Mouse (Mus musculus) hindbrain, embryonic 12.5 days (tissue): ENCODE measurements around the gene Dot1l. TPM values are rescaled to one million over a fixed set of nuclear protein-coding genes. Genes with fewer than 3 reads are reported as not detected.
A peak's percentile ranks its signal among the peaks of the same experiment; 100 is the strongest.

Experiments used
- ATAC-seq: fragments of 200-750 bp; cut with Nextera tagmentation; 2 replicates; pipeline ENCODE4 v1.8.0; 2017; ENCODE audit warnings: moderate TSS enrichment; ENCODE audit not compliant: low FRiP score
- H3K27ac ChIP-seq: fragments of 300-500 bp; sonication (generic); 2 replicates; pipeline ENCODE4 v1.5.1; 2016; ENCODE audit warnings: mild to moderate bottlenecking
- H3K27me3 ChIP-seq: fragments of 300-500 bp; sonication (generic); 2 replicates; pipeline ENCODE4 v1.6.1; 2016; ENCODE audit warnings: mild to moderate bottlenecking
- H3K36me3 ChIP-seq: fragments of 300-500 bp; sonication (generic); 2 replicates; pipeline ENCODE4 v1.6.1; 2016; ENCODE audit warnings: mild to moderate bottlenecking
- H3K4me1 ChIP-seq: fragments of 300-500 bp; sonication (generic); 2 replicates; pipeline ENCODE4 v1.6.1; 2016
- H3K4me2 ChIP-seq: fragments of 300-500 bp; sonication (generic); replicated peaks from 2 replicates; pipeline ENCODE4 v1.6.1; 2016; ENCODE audit warnings: mild to moderate bottlenecking
- H3K4me3 ChIP-seq: fragments of 300-500 bp; sonication (generic); 2 replicates; pipeline ENCODE4 v1.5.1; 2016; ENCODE audit warnings: mild to moderate bottlenecking
- H3K9ac ChIP-seq: fragments of 300-500 bp; sonication (generic); 2 replicates; pipeline ENCODE4 v1.6.1; 2016; ENCODE audit warnings: mild to moderate bottlenecking, moderate library complexity
- H3K9me3 ChIP-seq: fragments of 300-500 bp; sonication (generic); replicated peaks from 2 replicates; pipeline ENCODE4 v1.6.1; 2016; ENCODE audit warnings: mild to moderate bottlenecking
- WGBS: fragments of 180-500 bp; shearing (Covaris S2); methylation state at CpG from one replicate; pipeline ENCODE4 v1.1.7; 2016; 5-methylcytosine and 5-hydroxymethylcytosine counted together
- polyA plus RNA-seq: library from polyadenylated mRNA; unstranded; fragments of >200 nt; fragmentation: Nextera tagmentation; extraction: Ambion mirVana; gene quantifications from 2 replicates; pipeline ENCODE4 v1.2.1, GENCODE M21; 2016

Gene Dot1l
- polyA plus RNA-seq, 1 experiment from 2014 or later = 27.4 TPM

DNA sequence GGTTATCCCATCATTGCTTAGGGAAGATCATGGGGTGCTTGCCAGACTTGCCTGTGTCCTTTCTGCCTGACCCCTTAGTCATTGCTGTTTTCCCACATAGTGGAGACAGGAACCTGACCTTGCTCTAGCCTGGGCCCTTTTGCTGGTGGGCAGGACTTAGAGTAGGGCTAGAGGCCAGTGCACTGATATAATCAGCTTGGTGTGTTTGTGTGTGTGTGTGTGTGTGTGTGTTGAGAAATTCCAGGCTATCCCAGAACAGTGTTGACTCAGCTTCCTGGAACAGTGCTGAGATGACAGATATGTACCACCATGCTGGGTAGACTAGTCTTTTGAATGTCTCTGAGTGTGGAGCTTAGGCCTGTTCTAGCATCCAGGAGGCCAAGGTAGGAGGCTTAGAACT is 24.6 kb downstream of the Dot1l start:
- Histone ChIP-seq H3K27me3 (no peaks in the 10 kb centered on the region), H3K4me1 (no peaks in the 10 kb centered on the region), H3K9ac (no peak overlapping the region), H3K36me3 (peaks cover 97% of the 10 kb centered on the region), H3K4me3 (no peak overlapping the region), H3K4me2 (no peak overlapping the region), H3K27ac (no peak overlapping the region), H3K9me3 (no peaks in the 10 kb centered on the region)
- no peak for ATAC-seq

DNA sequence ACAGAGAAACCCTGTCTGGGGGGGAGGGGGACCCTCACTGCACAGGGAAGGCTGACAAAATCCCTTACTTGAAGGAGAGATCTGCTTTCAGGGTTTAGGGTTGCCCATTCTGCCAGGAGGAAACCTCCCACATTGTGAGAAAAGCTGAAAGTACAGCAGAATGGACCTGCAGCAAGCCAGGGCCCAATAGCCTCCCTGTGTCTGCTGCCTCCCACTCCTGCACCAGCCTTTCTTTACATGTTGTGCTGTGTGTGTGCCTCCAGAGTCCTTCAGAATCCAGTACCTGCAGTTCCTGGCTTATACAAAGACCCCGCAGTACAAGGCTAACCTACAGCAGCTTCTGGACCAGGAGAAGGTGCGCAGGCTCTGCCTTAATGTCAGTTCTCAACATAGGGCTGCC is 29.3 kb downstream of the Dot1l start:
- H3K36me3 ChIP-seq = peaks cover 98% of the 10 kb centered on the region
- no peaks in the 10 kb centered on the region for H3K9me3 ChIP-seq
- no peak overlapping the region for H3K27ac ChIP-seq
- H3K4me2 ChIP-seq = no peak overlapping the region
- no peak overlapping the region for H3K4me3 ChIP-seq
- H3K4me1 ChIP-seq = no peaks in the 10 kb centered on the region
- H3K9ac ChIP-seq = no peak overlapping the region
- H3K27me3 ChIP-seq = no peaks in the 10 kb centered on the region
- WGBS = 97% methylated on average over 2 of the region's 2 CpGs
- ATAC-seq = no peak

DNA sequence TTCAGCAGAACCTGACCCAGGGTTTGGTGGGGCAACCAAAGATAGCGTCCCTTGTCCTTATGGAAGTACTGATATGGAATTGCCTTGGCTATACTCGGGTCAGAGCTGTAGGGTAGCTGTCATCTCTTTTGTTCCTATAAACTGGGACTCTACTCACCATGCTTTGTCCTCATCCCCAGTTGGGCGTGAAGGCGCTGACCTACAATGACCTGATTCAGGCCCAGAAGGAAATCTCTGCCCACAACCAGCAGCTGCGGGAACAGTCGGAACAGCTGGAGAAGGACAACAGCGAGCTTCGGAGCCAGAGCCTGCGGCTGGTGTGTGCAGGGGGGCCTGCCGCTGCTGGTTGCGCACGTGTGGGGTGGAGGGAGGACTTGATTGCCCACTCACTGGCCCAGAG is 29.9 kb downstream of the Dot1l start:
- Histone ChIP-seq H3K4me3 (no peak overlapping the region), H3K27me3 (no peaks in the 10 kb centered on the region), H3K9me3 (no peaks in the 10 kb centered on the region), H3K9ac (no peak overlapping the region), H3K27ac (no peak overlapping the region), H3K4me1 (no peaks in the 10 kb centered on the region), H3K4me2 (no peak overlapping the region), H3K36me3 (peaks cover 96% of the 10 kb centered on the region)
- no peak for ATAC-seq
- 59% methylated on average over 12 of the region's 12 CpGs for WGBS

DNA sequence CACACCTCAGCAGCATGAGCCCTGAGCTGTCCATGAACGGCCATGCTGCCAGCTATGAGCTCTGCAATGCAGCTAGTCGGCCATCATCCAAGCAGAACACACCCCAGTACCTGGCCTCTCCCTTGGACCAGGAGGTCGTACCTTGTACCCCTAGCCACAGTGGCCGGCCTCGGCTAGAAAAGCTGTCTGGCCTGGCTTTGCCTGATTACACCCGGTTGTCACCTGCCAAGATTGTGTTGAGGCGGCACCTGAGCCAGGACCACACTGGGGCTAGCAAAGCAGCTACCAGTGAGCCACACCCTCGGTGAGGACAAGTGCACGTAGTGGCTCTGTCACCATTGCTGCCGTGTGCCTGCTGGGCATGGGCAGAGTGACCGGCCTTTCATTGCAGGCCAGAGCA is 31.0 kb downstream of the Dot1l start:
- Histone ChIP-seq H3K27me3 (no peaks in the 10 kb centered on the region), H3K36me3 (peaks cover 95% of the 10 kb centered on the region), H3K4me3 (no peak overlapping the region), H3K4me2 (no peak overlapping the region), H3K27ac (no peak overlapping the region), H3K4me1 (no peaks in the 10 kb centered on the region), H3K9me3 (no peaks in the 10 kb centered on the region), H3K9ac (no peak overlapping the region)
- no peak for ATAC-seq
- WGBS = 97% methylated on average over 11 of the region's 11 CpGs

DNA sequence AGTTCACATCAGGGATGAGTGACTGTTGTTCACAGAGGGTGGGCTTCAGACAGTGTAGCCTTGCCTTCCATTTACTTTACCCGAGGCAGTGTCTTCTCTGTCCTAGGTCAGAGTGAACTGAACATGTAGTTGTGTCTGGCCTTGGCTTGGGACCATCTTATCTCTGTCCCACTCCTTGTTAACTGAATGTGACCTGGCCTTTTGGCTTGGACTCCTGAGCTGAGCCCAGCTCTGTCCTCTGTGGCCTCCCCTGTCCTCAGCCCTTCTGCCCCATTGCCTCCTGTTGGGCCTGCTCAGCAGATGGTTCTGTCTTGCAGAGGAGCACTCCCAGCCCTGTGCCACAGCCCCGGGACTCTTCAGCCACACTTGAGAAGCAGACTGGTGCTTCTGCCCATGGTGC is 32.5 kb downstream of the Dot1l start:
- no peak for ATAC-seq
- Histone ChIP-seq H3K36me3 (peaks cover 95% of the 10 kb centered on the region), H3K4me3 (no peak overlapping the region), H3K9ac (no peak overlapping the region), H3K4me2 (no peak overlapping the region), H3K27me3 (no peaks in the 10 kb centered on the region), H3K4me1 (no peaks in the 10 kb centered on the region), H3K9me3 (no peaks in the 10 kb centered on the region), H3K27ac (no peak overlapping the region)
- 87% methylated on average over 2 of the region's 2 CpGs for WGBS

DNA sequence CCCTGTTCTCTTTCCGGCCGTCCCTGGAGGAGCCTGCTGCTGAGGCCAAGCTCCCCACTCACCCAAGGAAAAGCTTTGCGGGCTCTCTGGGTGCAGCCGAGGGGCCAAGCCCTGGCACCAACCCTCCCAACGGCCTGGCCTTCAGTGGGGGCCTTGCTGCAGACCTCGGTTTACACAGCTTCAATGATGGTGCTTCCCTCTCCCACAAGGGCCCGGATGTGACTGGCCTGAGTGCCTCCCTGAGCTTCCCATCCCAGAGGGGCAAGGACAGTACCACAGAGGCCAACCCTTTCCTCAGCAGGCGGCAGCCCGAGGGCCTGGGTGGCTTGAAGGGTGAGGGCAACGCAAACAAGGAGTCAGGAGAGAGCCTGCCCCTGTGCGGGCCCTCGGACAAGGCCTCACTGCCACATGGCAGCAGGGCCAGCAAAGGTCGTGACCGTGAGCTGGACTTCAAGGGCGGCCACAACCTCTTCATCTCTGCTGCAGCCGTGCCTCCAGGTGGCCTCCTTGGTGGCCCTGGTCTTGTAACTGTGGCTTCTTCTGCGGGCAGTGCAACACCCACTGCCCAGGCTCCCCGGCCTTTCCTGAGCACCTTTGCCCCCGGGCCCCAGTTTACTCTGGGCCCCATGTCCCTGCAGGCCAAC is 35.9 kb downstream of the Dot1l start:
- no peak overlapping the region for H3K4me3 ChIP-seq

DNA sequence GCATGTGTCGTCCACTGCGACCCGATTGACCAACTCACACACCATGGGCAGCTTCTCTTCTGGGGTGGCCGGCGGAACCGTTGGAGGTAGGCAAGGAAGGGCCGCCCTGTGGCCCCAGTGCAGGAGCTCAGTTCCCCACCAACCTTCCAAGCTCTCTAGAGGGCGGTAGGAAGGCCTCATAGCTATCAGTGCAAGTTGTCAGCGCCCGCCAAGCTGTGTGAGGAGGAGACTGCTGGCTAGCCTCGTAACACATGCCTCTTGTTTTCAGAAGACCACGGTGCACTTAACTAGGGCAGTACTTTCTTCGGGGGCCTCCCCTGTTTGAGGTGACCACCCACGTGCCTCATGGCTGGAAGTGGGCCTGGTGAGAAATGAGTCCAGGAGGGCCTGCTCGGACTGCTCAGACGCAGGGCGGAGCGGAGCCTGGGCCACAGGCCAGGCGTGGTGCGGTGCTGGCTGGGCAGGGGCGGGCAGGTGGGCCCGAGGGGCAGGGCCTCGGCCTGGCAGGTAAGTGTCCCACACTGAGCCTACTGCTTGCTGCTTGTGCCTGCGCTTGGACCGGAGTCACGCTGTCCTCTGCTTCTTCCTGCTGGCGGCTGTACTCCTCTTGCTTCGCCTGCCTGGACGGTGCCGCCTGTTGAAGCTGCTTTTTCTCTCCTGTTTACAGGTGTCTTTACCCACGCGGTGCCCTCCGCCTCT is 36.6 kb downstream of the Dot1l start:
- Histone ChIP-seq H3K4me1 (peaks cover 8% of the 10 kb centered on the region), H3K4me2 (no peak overlapping the region), H3K4me3 (no peak overlapping the region), H3K9ac (no peak overlapping the region), H3K36me3 (peaks cover 93% of the 10 kb centered on the region), H3K9me3 (no peaks in the 10 kb centered on the region), H3K27me3 (no peaks in the 10 kb centered on the region), H3K27ac (no peak overlapping the region)
- ATAC-seq = no peak
- 87% methylated on average over 33 of the region's 33 CpGs for WGBS

More for the DNA sequence above, 35.9 kb downstream of the Dot1l start:
- Histone ChIP-seq H3K4me2 (no peak overlapping the region), H3K27ac (no peak overlapping the region), H3K9me3 (no peaks in the 10 kb centered on the region), H3K9ac (no peak overlapping the region), H3K4me1 (peaks cover 2% of the 10 kb centered on the region; the same call in 1 of the 2 replicates), H3K27me3 (no peaks in the 10 kb centered on the region), H3K36me3 (peaks cover 94% of the 10 kb centered on the region)
- 91% methylated on average over 19 of the region's 19 CpGs for WGBS
- ATAC-seq = no peak

DNA sequence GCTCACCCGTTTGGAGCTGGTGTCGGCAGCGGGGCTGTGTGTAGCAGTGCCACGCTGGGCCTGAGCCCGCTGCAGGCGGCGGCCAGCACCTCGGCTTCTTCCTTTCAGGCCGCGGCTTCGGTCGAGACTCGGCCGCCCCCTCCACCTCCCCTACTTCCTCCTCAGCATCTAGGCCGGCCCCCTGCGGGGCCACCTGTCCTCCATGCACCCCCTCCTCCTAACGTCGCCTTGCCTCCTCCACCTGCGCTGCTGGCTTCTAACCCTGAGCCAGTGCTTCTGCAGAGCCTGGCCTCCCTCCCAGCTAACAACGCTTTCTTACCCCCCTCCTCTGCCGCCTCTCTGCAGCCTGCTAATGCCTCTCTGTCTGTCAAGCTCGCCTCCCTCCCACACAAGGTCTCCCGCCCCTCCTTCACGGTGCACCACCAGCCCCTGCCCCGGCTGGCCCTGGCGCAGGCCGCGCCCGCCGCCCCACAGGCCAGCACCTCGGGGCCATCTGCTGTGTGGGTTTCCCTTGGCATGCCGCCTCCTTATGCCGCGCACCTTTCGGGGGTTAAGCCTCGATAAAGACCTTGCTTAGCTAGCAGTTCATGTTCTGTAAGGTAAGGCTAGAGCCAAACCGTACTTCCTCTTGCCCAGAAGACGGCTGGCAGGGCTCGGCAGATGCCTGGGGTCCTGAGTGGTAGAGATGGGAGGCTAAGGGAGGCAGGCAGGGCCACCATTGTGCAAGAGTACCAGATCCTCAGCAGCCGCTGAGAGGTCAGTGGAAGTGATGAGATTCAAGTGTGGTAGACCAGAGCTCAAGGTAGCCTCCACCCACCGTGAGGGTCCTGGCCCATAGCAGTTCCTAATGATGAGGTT is 37.4 kb downstream of the Dot1l start:
- 70% methylated on average over 41 of the region's 41 CpGs for WGBS
- H3K36me3 ChIP-seq = peaks cover 87% of the 10 kb centered on the region
- H3K27ac ChIP-seq = no peak overlapping the region
- no peak overlapping the region for H3K4me2 ChIP-seq
- no peaks in the 10 kb centered on the region for H3K9me3 ChIP-seq
- H3K27me3 ChIP-seq = no peaks in the 10 kb centered on the region
- no peak for ATAC-seq
- no peak overlapping the region for H3K9ac ChIP-seq
- no peak overlapping the region for H3K4me3 ChIP-seq
- H3K4me1 ChIP-seq = peaks cover 15% of the 10 kb centered on the region

DNA sequence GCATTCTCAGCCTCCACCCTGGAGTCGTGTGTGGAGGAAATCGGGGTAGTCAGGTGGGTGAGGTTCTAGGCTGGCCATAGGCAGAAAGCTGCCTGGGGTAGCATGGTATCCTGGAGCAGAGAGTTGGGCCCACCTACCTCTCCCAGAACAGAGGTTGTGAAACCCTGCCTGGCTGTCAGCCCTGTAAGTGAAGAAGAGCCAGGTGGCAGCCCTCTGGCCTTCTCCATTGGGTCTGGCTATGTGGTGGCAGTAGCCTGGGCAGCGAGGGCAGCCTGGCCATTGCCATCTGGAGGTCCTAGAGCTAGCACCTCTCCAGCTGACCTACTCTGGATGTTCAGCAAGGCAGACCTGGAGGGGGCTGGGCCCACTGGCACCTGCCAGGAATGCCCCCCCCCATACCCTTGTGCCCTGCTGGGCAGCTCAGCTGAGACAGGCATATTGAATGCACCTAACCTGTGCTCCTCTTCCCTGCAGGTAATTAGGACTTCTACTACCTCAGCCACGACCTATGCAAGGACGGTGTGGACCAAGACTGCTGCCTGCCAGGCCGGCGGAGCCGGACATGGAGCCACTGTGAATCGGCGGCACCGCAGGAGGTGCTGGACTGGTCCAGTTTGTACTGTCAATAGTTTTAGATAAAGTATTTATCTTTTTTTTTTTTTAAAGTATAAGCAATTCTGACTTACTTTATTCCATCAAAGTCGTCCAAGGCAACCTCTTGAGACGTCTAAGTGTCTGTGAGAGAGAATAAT is 38.2 kb downstream of the Dot1l start:
- no peak overlapping the region for H3K27ac ChIP-seq
- H3K9me3 ChIP-seq = no peaks in the 10 kb centered on the region
- H3K4me1 ChIP-seq = peaks cover 16% of the 10 kb centered on the region
- H3K4me2 ChIP-seq = no peak overlapping the region
- WGBS = 88% methylated on average over 13 of the region's 13 CpGs
- H3K27me3 ChIP-seq = no peaks in the 10 kb centered on the region
- no peak for ATAC-seq
- no peak overlapping the region for H3K9ac ChIP-seq
- H3K36me3 ChIP-seq = peaks cover 79% of the 10 kb centered on the region
- H3K4me3 ChIP-seq = no peak overlapping the region

DNA sequence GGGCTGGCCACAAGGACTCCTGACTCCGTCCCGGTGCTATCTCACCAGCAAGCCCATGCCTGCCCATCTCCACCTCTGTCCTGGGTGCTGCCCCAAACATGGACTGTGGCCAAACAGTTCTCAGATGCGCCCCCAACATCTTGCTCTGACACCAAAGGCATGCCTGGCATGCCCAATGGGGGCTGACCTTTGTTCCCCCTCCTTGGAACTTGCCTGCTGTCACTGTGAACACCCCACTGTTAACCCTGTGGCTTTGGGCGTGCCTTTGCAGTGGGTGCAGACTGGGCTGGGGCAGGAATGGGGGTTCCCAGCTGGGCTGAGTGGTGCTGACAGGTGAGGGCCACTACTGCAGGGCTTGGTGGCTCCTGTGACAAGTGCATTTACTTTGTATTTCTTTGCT is 38.8 kb downstream of the Dot1l start:
- H3K4me3 ChIP-seq = no peak overlapping the region
- no peaks in the 10 kb centered on the region for H3K9me3 ChIP-seq
- H3K27me3 ChIP-seq = no peaks in the 10 kb centered on the region
- H3K9ac ChIP-seq = no peak overlapping the region
- no peak for ATAC-seq
- H3K4me2 ChIP-seq = no peak overlapping the region
- no peak overlapping the region for H3K27ac ChIP-seq
- H3K4me1 ChIP-seq = peaks cover 16% of the 10 kb centered on the region
- 92% methylated on average over 4 of the region's 4 CpGs for WGBS
- peaks cover 73% of the 10 kb centered on the region for H3K36me3 ChIP-seq

DNA sequence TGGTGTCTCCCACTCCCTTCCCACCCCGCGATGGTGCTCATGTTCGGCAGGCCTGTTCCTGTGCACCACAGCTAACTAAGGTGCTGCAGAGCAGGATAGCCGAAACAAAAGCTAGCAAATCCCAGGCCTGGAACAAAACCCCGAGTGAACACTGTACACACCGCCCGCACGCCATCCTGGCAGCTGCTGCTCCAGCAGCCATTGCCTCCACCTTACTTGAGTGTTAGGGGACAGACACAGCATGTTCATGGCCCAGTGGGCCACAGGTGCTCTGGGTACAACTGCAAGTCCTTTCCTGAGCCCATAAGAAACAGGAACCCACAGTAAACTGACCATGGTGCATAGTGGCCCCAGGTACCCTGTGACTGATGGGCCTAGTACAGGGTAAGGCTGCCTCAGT is 39.7 kb downstream of the Dot1l start:
- no peak overlapping the region for H3K4me3 ChIP-seq
- WGBS = 93% methylated on average over 8 of the region's 8 CpGs
- H3K27me3 ChIP-seq = no peaks in the 10 kb centered on the region
- peaks cover 22% of the 10 kb centered on the region for H3K4me1 ChIP-seq
- no peak overlapping the region for H3K4me2 ChIP-seq
- no peak overlapping the region for H3K9ac ChIP-seq
- no peak overlapping the region for H3K27ac ChIP-seq
- H3K9me3 ChIP-seq = no peaks in the 10 kb centered on the region
- no peak for ATAC-seq
- peaks cover 64% of the 10 kb centered on the region for H3K36me3 ChIP-seq

DNA sequence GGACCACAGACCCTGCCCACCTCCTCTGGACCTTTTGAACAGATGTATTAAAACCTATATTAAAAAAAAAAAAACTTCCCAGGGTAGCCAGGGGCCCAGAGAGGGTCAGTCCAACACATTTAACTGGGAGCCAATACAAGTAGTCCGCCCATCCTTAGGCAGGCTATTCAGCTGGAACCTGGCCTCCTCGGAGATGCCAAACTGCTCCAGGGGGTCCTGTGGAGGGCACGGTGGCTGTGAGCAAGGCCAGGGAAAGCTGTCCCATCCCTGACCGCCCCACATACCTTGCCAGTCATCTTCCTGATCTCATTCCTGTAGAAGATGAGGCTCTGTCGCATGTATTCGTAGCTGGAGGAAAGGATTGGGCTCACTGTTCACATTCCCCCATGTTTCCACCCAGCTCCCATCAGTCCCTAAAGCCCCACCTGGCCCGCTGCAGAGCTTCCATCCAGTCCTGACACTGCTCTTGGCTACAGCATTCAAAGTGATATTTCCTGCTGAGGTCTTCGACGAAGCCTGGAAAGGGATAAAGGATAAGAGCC is 41.4 kb downstream of the Dot1l start:
- 90% methylated on average over 9 of the region's 9 CpGs for WGBS

More for the DNA sequence above, 41.4 kb downstream of the Dot1l start:
- no peak for ATAC-seq
- peak overlapping the region; percentile 95 for H3K4me2 ChIP-seq
- peaks cover 28% of the 10 kb centered on the region for H3K4me1 ChIP-seq
- no peak overlapping the region for H3K27ac ChIP-seq
- no peaks in the 10 kb centered on the region for H3K9me3 ChIP-seq
- H3K4me3 ChIP-seq = peak overlapping the region; percentile 89; the same call in 1 of the 2 replicates
- no peaks in the 10 kb centered on the region for H3K27me3 ChIP-seq
- H3K36me3 ChIP-seq = peaks cover 60% of the 10 kb centered on the region
- H3K9ac ChIP-seq = peak overlapping the region; percentile 98
